Mouse (Mus musculus) stomach, postnatal 0 days (tissue): ENCODE measurements around the gene Anxa4.

Source experiments
- CTCF ChIP-seq: IDR thresholded peaks from 2 replicates; pipeline ENCODE4 v1.5.1; 2016; ENCODE audit warnings: antibody characterized with exemption, low read depth, mild to moderate bottlenecking, moderate library complexity
- EP300 ChIP-seq: optimal IDR thresholded peaks from 2 replicates; pipeline ENCODE3; 2016; ENCODE audit warnings: antibody characterized with exemption

- TF ChIP-seq CTCF (no peak), EP300 (no peak)
These were observed 22.1 kb upstream of the Anxa4 start for GRCm38 (mm10) chr6:86815436-86815835.
